Mouse (Mus musculus) thymus, postnatal 25 days (tissue): ENCODE data around the gene Zfp282.

ENCODE experiments used
- DNase-seq: peaks from one replicate; pipeline ENCODE4 v3.0.0; 2022

Zfp282 gene

GRCm38 (mm10) chr6:47903587-47903986 is 26.6 kb downstream of the Zfp282 start:
- DNase-seq = no peak

- no peak for DNase-seq
These were observed 27.4 kb downstream of the Zfp282 start for GRCm38 (mm10) chr6:47904361-47904760.

GRCm38 (mm10) chr6:47904917-47905695 is 28.1 kb downstream of the Zfp282 start:
- no peak for DNase-seq

GRCm38 (mm10) chr6:47906326-47906725 is 29.3 kb downstream of the Zfp282 start:
- no peak for DNase-seq

- DNase-seq = no peak
These were observed 32.0 kb downstream of the Zfp282 start for GRCm38 (mm10) chr6:47909007-47909406.

- DNase-seq = no peak
These were observed 34.6 kb downstream of the Zfp282 start for GRCm38 (mm10) chr6:47911650-47912049.

GRCm38 (mm10) chr6:47912991-47913390 is 36.0 kb downstream of the Zfp282 start:
- no peak for DNase-seq

- no peak for DNase-seq
These were observed 40.0 kb downstream of the Zfp282 start for GRCm38 (mm10) chr6:47917051-47917450.

- DNase-seq = no peak
These were observed 41.8 kb downstream of the Zfp282 start for GRCm38 (mm10) chr6:47918768-47919274.

- no peak for DNase-seq
These were observed 42.8 kb downstream of the Zfp282 start for GRCm38 (mm10) chr6:47919646-47920446.

GRCm38 (mm10) chr6:47920447-47921340 is 43.7 kb downstream of the Zfp282 start, which contains the start of gene Zfp212:
Zfp212 (plus strand) TSS chr6:47920476.
- peak; percentile 90 for DNase-seq

- no peak for DNase-seq
These were observed 65.5 kb downstream of the Zfp282 start for GRCm38 (mm10) chr6:47942461-47942860.

GRCm38 (mm10) chr6:47943021-47943691 is 66.2 kb downstream of the Zfp282 start:
- DNase-seq = peak; percentile 80

GRCm38 (mm10) chr6:47943721-47944120 is 66.7 kb downstream of the Zfp282 start:
- DNase-seq = no peak

- DNase-seq = no peak
These were observed 70.4 kb downstream of the Zfp282 start for GRCm38 (mm10) chr6:47947388-47947787.

- DNase-seq = peak; percentile 97
These were observed 76.3 kb downstream of the Zfp282 start, which contains the start of gene Zfp956 for GRCm38 (mm10) chr6:47953191-47953726. Zfp956 (plus strand) TSS chr6:47953390.

- no peak for DNase-seq
These were observed 77.4 kb downstream of the Zfp282 start for GRCm38 (mm10) chr6:47954425-47954824.

GRCm38 (mm10) chr6:47957816-47958215 is 80.8 kb downstream of the Zfp282 start:
- DNase-seq = no peak
